Mouse (Mus musculus) small intestine, adult 2 months (tissue): ENCODE results near the gene Btbd2. TPM values are rescaled to one million over a fixed set of nuclear protein-coding genes. Genes with fewer than 3 reads are reported as not detected.

Source experiments
- H3K27ac ChIP-seq: fragments of 200-500 bp; 2 replicates; pipeline ENCODE4 v1.5.1; 2012; ENCODE audit warnings: low read depth, low read length, control low read depth, inconsistent platforms; ENCODE audit not compliant: insufficient read depth
- H3K27me3 ChIP-seq: fragments of 200-500 bp; 2 replicates; pipeline ENCODE4 v1.6.1; 2012; ENCODE audit warnings: mild to moderate bottlenecking, moderate library complexity, low read length, inconsistent platforms; ENCODE audit not compliant: control insufficient read depth, insufficient read depth
- H3K36me3 ChIP-seq: fragments of 200-500 bp; 2 replicates; pipeline ENCODE4 v1.6.1; 2012; ENCODE audit warnings: mild to moderate bottlenecking, low read length, control low read depth, inconsistent platforms; ENCODE audit not compliant: control insufficient read depth, insufficient read depth
- H3K4me1 ChIP-seq: fragments of 200-500 bp; 2 replicates; pipeline ENCODE4 v1.6.1; 2012; ENCODE audit warnings: low read length, inconsistent platforms, mixed read lengths; ENCODE audit not compliant: control insufficient read depth, insufficient read depth, insufficient read length
- H3K4me3 ChIP-seq: fragments of 200-500 bp; 2 replicates; pipeline ENCODE4 v1.5.1; 2012; ENCODE audit warnings: low read depth, mild to moderate bottlenecking, control low read depth, inconsistent platforms, low read length, moderate library complexity
- CTCF ChIP-seq: fragments of 200-500 bp; IDR thresholded peaks from 2 replicates; pipeline ENCODE4 v1.5.1; 2012; ENCODE audit warnings: low read depth, mild to moderate bottlenecking, control low read depth, inconsistent platforms, low read length, moderate library complexity, mixed read lengths; ENCODE audit not compliant: insufficient replicate concordance, insufficient read length; ENCODE audit errors: extremely low read depth
- POLR2A ChIP-seq: fragments of 200-500 bp; IDR thresholded peaks from 2 replicates; pipeline ENCODE4 v1.6.1; 2012; ENCODE audit warnings: low read depth, mild to moderate bottlenecking, control low read depth, inconsistent platforms, low read length, moderate library complexity
- WGBS: fragments of 180-500 bp; shearing (Covaris S2); methylation state at CpG from one replicate; pipeline ENCODE4 v1.1.7; 2018; 5-methylcytosine and 5-hydroxymethylcytosine counted together
- polyA plus RNA-seq: library from polyadenylated mRNA; depleted of rRNA; stranded (reverse); fragments of >200 nt; gene quantifications from 2 replicates; pipeline ENCODE4 v1.2.3, GENCODE M21; 2012; rRNA removed

Btbd2 gene
- polyA plus RNA-seq, 1 experiment, result 84.1 TPM

DNA sequence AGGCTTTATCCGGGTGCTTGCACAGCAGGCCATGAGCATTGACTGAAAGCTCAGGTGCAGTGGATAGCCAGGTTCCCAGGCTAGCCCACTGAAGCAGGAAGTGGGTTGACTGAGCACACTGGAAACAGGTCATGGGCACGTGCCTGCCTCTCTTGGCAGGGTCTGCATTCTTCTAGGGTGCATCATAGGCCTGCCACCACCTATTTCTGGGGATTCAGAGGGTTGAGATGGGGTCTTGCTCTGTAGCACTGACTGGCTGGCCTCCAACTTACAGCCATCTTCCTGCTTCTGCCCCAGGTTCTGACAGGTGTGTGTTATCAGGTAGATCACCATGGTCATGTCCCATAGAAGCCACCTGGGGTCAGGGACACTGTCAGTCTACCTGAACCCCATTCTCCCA, 51.9 kb downstream of the Btbd2 start:
- Histone ChIP-seq H3K36me3 (peaks cover 20% of the 10 kb centered on the region), H3K27me3 (no peaks in the 10 kb centered on the region), H3K4me3 (no peak overlapping the region), H3K4me1 (peaks cover 39% of the 10 kb centered on the region), H3K27ac (no peak overlapping the region)
- 52% methylated on average over 2 of the region's 2 CpGs for WGBS
- TF ChIP-seq CTCF (no peak), POLR2A (no peak)

DNA sequence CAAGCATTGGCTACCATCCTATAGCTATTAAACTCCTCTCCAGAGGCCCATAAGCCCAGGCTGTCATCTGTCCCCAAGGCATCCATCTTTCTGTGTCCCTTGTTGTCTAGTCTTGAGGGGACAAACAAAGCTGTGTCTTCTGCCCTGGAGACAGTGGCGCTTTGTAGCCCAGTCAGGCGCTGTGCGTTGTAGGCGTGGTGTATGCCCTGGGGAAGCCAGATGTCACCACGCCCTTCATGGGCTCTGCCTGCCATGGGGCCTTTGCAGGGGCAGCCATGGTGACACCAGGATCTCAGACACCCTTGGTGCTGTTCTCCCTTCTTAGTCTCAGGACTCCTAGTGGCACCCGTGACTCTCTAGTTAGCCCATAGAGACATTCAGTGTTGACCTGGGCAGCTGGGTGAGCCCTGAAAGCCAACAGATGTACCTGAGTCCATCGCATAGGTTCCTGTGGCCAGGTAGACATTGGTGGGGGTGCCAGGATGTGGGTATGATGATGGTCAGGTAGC, 52.8 kb downstream of the Btbd2 start:
- peak overlapping the region; percentile 97 for H3K27ac ChIP-seq

GRCm38 (mm10) chr10:80603364-80603763, 53.5 kb downstream of the Btbd2 start:
- 11% methylated on average over 7 of the region's 7 CpGs for WGBS
- peak overlapping the region; percentile 97 for H3K27ac ChIP-seq
- H3K27me3 ChIP-seq, result no peaks in the 10 kb centered on the region
- H3K36me3 ChIP-seq, result peaks cover 13% of the 10 kb centered on the region
- peak overlapping the region; percentile 82 for H3K4me3 ChIP-seq
- TF ChIP-seq POLR2A (no peak), CTCF (no peak)
- H3K4me1 ChIP-seq, result peaks cover 39% of the 10 kb centered on the region

More for the DNA sequence above, 52.8 kb downstream of the Btbd2 start:
- Histone ChIP-seq H3K4me3 (peak overlapping the region; percentile 82), H3K4me1 (peaks cover 39% of the 10 kb centered on the region), H3K36me3 (peaks cover 13% of the 10 kb centered on the region), H3K27me3 (no peaks in the 10 kb centered on the region)
- TF ChIP-seq POLR2A, result no peak
- TF ChIP-seq CTCF, result no peak
- 33% methylated on average over 7 of the region's 7 CpGs for WGBS

- WGBS, result under 1% methylated on average over 54 of the region's 54 CpGs
- Histone ChIP-seq H3K4me1 (peaks cover 37% of the 10 kb centered on the region), H3K36me3 (peaks cover 10% of the 10 kb centered on the region), H3K27ac (peak within 1 kb of the TSS; percentile 97), H3K4me3 (peak within 1 kb of the TSS; percentile 82), H3K27me3 (no peaks in the 10 kb centered on the region)
- TF ChIP-seq CTCF (no peak), POLR2A (peak; percentile 51; the same call in 1 of the 2 replicates)
These were observed 54.1 kb downstream of the Btbd2 start, which contains the start of the genes Scamp4 and Adat3 for GRCm38 (mm10) chr10:80602698-80603325. Gene Scamp4 (plus strand): TSS chr10:80602872. Gene Adat3 (plus strand): TSS chr10:80602880.

DNA sequence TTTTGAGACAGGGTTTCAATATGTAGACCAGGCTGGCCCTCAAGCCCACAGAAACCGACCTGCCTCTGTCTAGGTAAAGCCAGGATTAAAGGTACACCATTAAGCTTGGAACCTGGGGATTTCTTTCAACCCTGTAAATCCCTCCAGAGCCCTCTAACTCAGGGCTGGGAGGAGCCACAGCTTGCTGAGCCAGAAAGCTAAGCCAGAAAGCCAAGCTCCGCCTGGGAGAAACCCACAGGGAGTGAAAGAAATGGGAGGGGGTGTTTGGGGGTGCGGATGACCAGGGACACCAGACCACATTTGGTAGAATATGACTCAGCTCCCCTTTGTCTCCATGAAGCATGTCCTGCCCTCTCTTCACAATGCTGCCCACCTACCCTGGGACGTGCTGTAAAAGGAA, 60.6 kb downstream of the Btbd2 start:
- Histone ChIP-seq H3K4me3 (no peak overlapping the region), H3K36me3 (no peaks in the 10 kb centered on the region), H3K27ac (no peak overlapping the region), H3K27me3 (no peaks in the 10 kb centered on the region), H3K4me1 (peaks cover 3% of the 10 kb centered on the region; the same call in 1 of the 2 replicates)
- WGBS, result 64% methylated on average over 4 of the region's 4 CpGs
- TF ChIP-seq CTCF (no peak), POLR2A (no peak)

Other genes starting within 250 kb of the Btbd2 start
- gene Tcf3, start 223.4 kb downstream of the Btbd2 start, polyA plus RNA-seq, result 45.6 and 101 TPM in 2 replicates
- 0.29 and 2.8 TPM in 2 replicates for gene Onecut3, start 162.2 kb downstream of the Btbd2 start, polyA plus RNA-seq
- not detected in 2 replicates for gene Atp8b3, start 117.9 kb downstream of the Btbd2 start, polyA plus RNA-seq
- gene Rexo1, start 95.5 kb downstream of the Btbd2 start, polyA plus RNA-seq, result 33.1 and 63.7 TPM in 2 replicates
- gene Klf16, start 79.8 kb downstream of the Btbd2 start, polyA plus RNA-seq, result 18.4 and 33.2 TPM in 2 replicates
- gene Abhd17a, start 66.7 kb downstream of the Btbd2 start, polyA plus RNA-seq, result 381 and 644 TPM in 2 replicates
- 84.0 and 130 TPM in 2 replicates for gene Scamp4, start 54.2 kb downstream of the Btbd2 start, polyA plus RNA-seq
- 18.2 and 23.9 TPM in 2 replicates for gene Adat3, start 54.2 kb downstream of the Btbd2 start, polyA plus RNA-seq
- gene Gm49322, start 51.0 kb downstream of the Btbd2 start, polyA plus RNA-seq, result 1.3 and 2.2 TPM in 2 replicates
- gene Csnk1g2, start 34.2 kb downstream of the Btbd2 start, polyA plus RNA-seq, result 115 and 266 TPM in 2 replicates
- gene Mknk2, start 21.0 kb upstream of the Btbd2 start, polyA plus RNA-seq, result 96.1 and 146 TPM in 2 replicates
- 26.5 and 40.0 TPM in 2 replicates for gene Mob3a, start 44.9 kb upstream of the Btbd2 start, polyA plus RNA-seq
- 20.8 and 36.3 TPM in 2 replicates for gene Izumo4, start 45.1 kb upstream of the Btbd2 start, polyA plus RNA-seq
- 64.9 and 110 TPM in 2 replicates for gene Ap3d1, start 85.2 kb upstream of the Btbd2 start, polyA plus RNA-seq
- gene Dot1l, start 98.1 kb upstream of the Btbd2 start, polyA plus RNA-seq, result 57.6 and 83.7 TPM in 2 replicates
- gene Sf3a2, start 141.1 kb upstream of the Btbd2 start, polyA plus RNA-seq, result 23.0 and 40.2 TPM in 2 replicates
- 26.0 and 41.8 TPM in 2 replicates for gene Plekhj1, start 141.6 kb upstream of the Btbd2 start, polyA plus RNA-seq
- 0.87 and 0.95 TPM in 2 replicates for gene Amh, start 148.2 kb upstream of the Btbd2 start, polyA plus RNA-seq
- gene Jsrp1, start 156.4 kb upstream of the Btbd2 start, polyA plus RNA-seq, result not detected in 2 replicates
- gene Oaz1, start 169.6 kb upstream of the Btbd2 start, polyA plus RNA-seq, result 771 and 1,172 TPM in 2 replicates
- gene Lingo3, start 187.0 kb upstream of the Btbd2 start, polyA plus RNA-seq, result 0.06 and 0.08 TPM in 2 replicates
- 61.1 and 82.7 TPM in 2 replicates for gene Lsm7, start 198.1 kb upstream of the Btbd2 start, polyA plus RNA-seq
- gene Sppl2b, start 198.2 kb upstream of the Btbd2 start, polyA plus RNA-seq, result 43.1 and 81.2 TPM in 2 replicates
- gene Tmprss9, start 214.8 kb upstream of the Btbd2 start, polyA plus RNA-seq, result 0.66 and 1.3 TPM in 2 replicates
- gene Timm13, start 243.9 kb upstream of the Btbd2 start, polyA plus RNA-seq, result 132 and 250 TPM in 2 replicates